Mouse (Mus musculus): ENCODE measurements at regions not wholly inside any gene's neighbourhood (a gene's known extent, or its start where the extent isn't known, plus 50 kb on each side); places are given as distances from the start of the nearest gene placed in this dataset.

- peak; percentile 25 for DNase-seq (ENCODE audit: low spot score in 2 of 2)
Measured at GRCm38 (mm10) chr3:78509336-78509735, 777.0 kb downstream of the Rapgef2 start.

DNA sequence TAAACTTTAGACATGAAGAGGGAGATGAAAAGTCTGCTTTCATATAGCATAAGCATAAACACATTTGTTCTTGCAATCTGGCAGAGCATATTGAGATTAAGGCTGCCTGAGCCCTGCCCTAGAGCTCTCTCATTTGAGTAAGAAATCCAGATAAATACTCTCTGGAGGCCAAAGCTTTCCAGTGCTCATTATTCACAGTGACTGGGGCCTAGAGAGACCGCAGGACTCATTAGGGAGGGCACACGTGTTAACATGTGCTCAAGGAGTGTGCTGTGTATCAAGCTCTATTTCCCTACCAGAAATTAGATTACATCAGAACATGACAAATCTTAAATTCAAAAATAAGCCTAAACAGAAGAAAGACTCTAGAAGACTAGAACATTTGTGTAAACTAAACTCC, 808.6 kb downstream of the Rapgef2 start:
- no peak for DNase-seq (ENCODE audit: low spot score in 2 of 2)
